Mouse (Mus musculus) gastrocnemius, postnatal 36 days (tissue): ENCODE results near the gene Snapc1. TPM values are rescaled to one million over a fixed set of nuclear protein-coding genes. Genes with fewer than 3 reads are reported as not detected.

Source experiments
- DNase-seq, 2 experiments: peaks; one replicate each; pipeline ENCODE4 v3.0.0; 2022
- intact Hi-C: fragments of 180-260 bp; cut with DNase I; formaldehyde crosslinking; loops from one replicate; pipeline ENCODE4 v1.15.1; 2025
- total RNA-seq, 2 experiments: library from RNA; stranded (reverse); gene quantifications; 2 replicates each; pipeline ENCODE4 v1.2.3; 2021

Snapc1 gene
- total RNA-seq, 2 experiments from 2014 or later: 3.8 to 5.3 TPM

- intact Hi-C loops: no loop called here
- no peak for DNase-seq
These were observed 24.2 kb downstream of the Snapc1 start for GRCm38 (mm10) chr12:73988393-73989008.

GRCm38 (mm10) chr12:73989594-73989993 lies 25.3 kb downstream of the Snapc1 start:
- peak; percentile 24 to 31 for DNase-seq
- intact Hi-C loops: no loop called here

- no peak for DNase-seq
- intact Hi-C loops: no loop called here
These were observed 32.6 kb downstream of the Snapc1 start for GRCm38 (mm10) chr12:73996906-73997296.

- no peak for DNase-seq
- intact Hi-C loops: no loop called here
These were observed 33.2 kb downstream of the Snapc1 start, which contains the start of gene Syt16 for GRCm38 (mm10) chr12:73997297-73998127. Gene Syt16, plus strand, starts transcription at chr12:73997661.

GRCm38 (mm10) chr12:73998128-73998456 lies 33.8 kb downstream of the Snapc1 start:
- intact Hi-C loops: no loop called here
- no peak for DNase-seq

- DNase-seq: no peak
- intact Hi-C loops: loop anchor here (10.0 kb wide), 1 partner anchor 292 kb away; no protein-coding TSS in a partner anchor
These were observed 38.2 kb downstream of the Snapc1 start for GRCm38 (mm10) chr12:74002449-74002848.

- intact Hi-C loops: loop anchor here (5.0 to 10.0 kb wide), 2 partner anchors 285 to 447 kb away; no protein-coding TSS in a partner anchor
- DNase-seq: peak in 1 of 2 experiments; percentile 11
These were observed 45.2 kb downstream of the Snapc1 start for GRCm38 (mm10) chr12:74009448-74009911.

GRCm38 (mm10) chr12:74013739-74014138 lies 49.5 kb downstream of the Snapc1 start:
- peak; percentile 66 to 80 for DNase-seq
- intact Hi-C loops: loop anchor here (2.0 kb wide), 1 partner anchor 309 kb away; no protein-coding TSS in a partner anchor

GRCm38 (mm10) chr12:74014739-74015270 lies 50.5 kb downstream of the Snapc1 start:
- no peak for DNase-seq
- intact Hi-C loops: loop anchor here (2.0 kb wide), 1 partner anchor 310 kb away; no protein-coding TSS in a partner anchor

- no peak for DNase-seq
- intact Hi-C loops: loop anchor here (2.0 kb wide), 1 partner anchor 311 kb away; no protein-coding TSS in a partner anchor
These were observed 51.2 kb downstream of the Snapc1 start for GRCm38 (mm10) chr12:74015491-74015890.

GRCm38 (mm10) chr12:74023260-74023659 lies 59.0 kb downstream of the Snapc1 start:
- no peak for DNase-seq
- intact Hi-C loops: no loop called here

GRCm38 (mm10) chr12:74024912-74025311 lies 60.6 kb downstream of the Snapc1 start:
- intact Hi-C loops: no loop called here

More at GRCm38 (mm10) chr12:74024912-74025311, 60.6 kb downstream of the Snapc1 start:
- DNase-seq: no peak

Other genes starting within 250 kb of the Snapc1 start
- gene Hif1a, start 63.1 kb upstream of the Snapc1 start, total RNA-seq: 10 to 100 TPM; 12.4 to 16.0 TPM
- 1 to 10 TPM; 2.5 to 3.5 TPM for gene Gm49321, start 26.8 kb upstream of the Snapc1 start, total RNA-seq
- not detected for gene Syt16, start 33.2 kb downstream of the Snapc1 start, total RNA-seq